Mouse (Mus musculus): ENCODE results near the gene Ccdc57.
A peak's percentile ranks its signal among the peaks of the same experiment; 100 is the strongest.
"Not testable (repeated sequence)": the region's sequence is repeated elsewhere in the genome, so short reads cannot be mapped to it uniquely, and the experiment has no call there.

The Ccdc57 gene

DNA sequence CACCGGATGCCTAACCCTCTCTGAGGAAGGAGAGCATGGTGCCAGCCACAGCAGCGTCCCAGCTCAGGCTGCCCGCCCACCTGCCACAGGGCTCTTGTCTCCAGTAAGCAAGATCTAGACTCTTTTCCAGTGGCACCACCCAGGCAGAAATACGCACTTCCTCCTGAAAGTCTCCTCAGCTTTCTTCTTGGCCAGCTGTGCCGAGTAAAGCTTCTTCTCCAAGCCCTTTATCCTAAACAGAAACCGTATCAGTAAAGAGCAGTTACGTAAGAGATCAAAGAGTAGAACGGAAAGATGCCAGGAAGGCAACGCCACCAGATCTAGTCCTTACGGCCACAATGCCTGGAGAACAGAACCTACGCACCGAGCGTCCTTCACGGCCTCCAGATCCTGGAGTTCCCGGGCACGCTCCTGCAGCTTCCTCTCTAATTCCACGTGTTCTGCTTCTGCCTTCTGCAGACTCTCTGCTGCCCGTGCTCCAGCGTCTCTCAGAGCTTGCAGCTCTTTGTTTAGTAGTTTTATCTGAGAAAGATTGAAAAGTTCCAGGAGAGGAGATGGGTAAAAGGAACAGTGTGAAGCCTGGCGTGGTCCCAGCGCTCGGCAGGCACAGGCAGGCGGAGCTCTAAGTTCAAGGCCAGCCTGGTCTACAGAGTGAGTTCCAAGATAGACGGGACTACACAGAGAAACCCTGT, 29.4 kb downstream of the Ccdc57 start:
- peak; percentile 48 for DNase-seq (ENCODE audit: low read depth, low spot score)

- DNase-seq (ENCODE audit: low read depth, low spot score): peak; percentile 29
Measured at GRCm38 (mm10) chr11:120902487-120903142, 30.1 kb downstream of the Ccdc57 start.

- DNase-seq (ENCODE audit: low read depth, low spot score): peak; percentile 9
Measured at GRCm38 (mm10) chr11:120901729-120902486, 30.8 kb downstream of the Ccdc57 start.

DNA sequence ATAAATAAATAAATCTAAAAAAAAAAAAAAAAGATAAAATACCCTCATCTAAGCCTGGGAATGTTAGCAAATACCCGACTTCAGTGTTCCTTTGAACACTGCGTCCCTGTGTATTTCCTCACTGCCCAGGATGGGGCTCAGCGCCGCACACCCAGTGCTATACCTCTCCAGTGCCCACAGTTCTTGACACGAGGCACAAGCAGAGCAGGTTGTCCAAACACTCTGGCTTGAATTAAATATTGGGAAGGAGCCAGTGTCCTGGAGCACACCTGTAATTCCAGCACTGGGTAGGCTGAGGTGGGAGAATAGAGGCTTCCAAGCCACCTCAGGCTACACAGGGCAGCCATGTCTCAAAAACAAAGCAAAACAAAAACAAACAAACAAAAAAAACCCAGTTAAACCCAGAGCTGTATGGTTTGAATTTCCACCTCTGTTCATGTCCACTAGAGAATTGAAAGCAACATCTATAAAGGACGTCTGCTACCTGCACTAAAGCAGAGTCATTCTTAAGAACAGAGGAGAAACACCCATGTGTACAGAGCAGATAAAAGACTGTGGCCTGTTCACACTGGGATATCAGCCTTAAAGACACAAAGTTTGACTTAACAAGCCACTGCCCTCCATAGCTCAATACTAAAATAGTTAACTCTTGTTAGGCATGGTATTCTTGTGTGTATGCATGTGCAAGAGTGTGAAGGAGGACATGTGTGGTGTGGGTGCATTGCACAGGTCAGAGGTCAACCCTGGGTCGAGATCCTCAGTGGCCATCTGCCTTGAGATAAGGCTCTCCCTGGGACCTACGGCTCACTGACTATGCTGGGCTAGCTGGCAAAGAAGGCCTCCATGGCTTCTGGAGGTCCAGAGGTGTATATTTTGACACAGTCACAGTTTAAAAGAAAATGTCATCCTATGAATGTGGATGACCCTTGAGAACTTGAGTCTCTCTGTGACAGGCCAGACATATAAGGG, 32.1 kb downstream of the Ccdc57 start:
- no peak for DNase-seq (ENCODE audit: low read depth, low spot score)

GRCm38 (mm10) chr11:120898114-120898548, 34.5 kb downstream of the Ccdc57 start:
- DNase-seq (ENCODE audit: low read depth, low spot score): no peak

DNA sequence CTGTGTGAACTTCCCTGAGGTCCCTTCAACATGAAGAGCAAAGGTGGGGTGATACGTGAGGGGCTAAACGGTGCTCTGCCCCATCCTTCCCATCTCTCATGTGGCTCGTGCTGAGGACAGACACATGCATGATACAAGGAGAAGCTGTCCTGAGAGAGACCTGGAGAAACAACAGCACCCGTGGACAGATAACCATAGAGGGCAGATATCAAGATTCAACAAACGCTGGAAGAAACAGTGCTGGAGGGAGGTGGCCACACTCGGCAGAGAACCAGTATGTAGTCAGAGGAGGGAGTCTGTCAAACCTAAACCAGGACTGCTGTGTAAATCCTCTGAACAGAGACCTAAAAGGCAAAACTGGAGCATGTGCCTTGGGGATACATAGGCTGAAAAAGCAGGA, 37.2 kb downstream of the Ccdc57 start:
- DNase-seq (ENCODE audit: low read depth, low spot score): no peak

GRCm38 (mm10) chr11:120894397-120894796, 38.3 kb downstream of the Ccdc57 start:
- peak; percentile 30 for DNase-seq (ENCODE audit: low read depth, low spot score)

DNA sequence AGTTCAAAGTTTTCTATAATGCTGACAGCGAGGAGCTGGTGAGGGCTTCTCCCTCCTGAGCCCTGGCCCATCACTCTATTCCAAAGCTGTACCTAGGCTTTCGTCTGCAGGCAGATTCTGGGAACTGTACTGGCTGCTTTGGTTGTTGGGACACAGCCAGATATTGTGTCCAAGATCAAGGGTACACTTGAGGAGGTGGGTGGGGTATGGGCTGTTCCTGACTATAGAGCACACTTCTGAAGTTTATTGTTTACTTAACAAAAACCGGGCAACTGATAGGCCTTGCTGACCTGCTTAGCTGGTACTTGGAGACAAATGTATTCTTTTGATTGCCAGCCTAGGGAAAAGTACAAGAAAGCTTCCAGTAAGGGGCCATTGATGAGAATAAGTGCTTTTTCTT, 43.5 kb downstream of the Ccdc57 start:
- no peak for DNase-seq (ENCODE audit: low read depth, low spot score)

- peak; percentile 56 for DNase-seq (ENCODE audit: low read depth, low spot score)
Measured at GRCm38 (mm10) chr11:120888718-120889117, 44.0 kb downstream of the Ccdc57 start.

DNA sequence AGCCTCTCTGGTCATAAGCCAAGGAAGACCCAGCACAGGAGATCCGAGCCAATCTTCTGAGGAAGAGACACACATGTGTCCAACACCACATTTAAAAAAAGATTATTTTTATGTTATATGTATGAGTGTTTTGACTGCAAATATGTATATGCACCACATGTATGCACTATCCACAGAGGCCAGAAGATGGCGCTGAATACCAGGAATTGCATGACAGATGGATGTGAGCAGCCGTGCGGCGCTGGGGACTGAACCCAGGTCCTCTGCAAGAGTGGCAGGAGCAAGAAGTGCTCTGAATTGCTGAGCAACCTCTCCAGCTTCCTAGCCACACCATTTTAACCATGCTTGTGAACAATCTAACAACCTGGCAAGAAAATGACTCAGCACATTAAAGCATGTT, 45.2 kb downstream of the Ccdc57 start:
- DNase-seq (ENCODE audit: low read depth, low spot score): no peak

DNA sequence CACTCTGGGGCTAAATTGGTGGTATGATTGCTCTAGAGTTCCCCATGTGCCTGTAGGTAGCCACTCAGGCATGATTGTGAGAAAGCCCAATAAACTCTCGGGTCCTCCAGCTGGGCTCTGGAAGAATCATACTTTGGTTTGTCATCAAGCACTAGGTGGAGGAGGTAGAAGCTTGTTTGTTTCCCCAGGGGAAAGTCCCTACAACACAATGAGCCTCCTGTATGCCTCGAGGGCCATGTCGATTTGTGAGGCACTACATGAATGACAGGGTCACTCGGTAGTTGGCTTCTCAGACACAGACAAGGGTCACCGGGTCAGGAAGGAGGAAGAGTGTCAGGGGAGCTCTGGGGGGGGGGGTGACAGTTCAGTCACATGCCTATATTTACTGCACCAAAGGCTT, 46.2 kb downstream of the Ccdc57 start:
- DNase-seq (ENCODE audit: low read depth, low spot score): no peak

DNA sequence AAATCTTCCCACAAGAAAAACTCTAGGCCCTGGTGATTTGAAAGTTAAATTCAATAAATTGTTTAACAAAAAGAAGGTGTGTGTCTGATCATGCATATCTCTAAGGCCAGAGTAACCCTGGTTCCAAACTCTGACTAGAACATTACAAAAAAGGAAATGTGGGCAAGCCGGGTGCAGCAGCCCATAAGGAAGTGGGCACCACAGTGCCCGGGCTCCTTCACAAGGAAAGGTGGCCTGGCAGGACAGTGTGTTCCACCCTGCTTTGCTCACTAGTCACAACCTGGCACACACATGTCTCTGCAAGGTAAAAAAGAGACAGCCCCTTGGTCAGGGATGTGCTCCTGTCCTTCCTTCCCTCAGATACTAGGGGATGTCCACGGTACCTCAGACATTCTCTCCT, 49.1 kb downstream of the Ccdc57 start:
- DNase-seq (ENCODE audit: low read depth, low spot score): no peak

DNA sequence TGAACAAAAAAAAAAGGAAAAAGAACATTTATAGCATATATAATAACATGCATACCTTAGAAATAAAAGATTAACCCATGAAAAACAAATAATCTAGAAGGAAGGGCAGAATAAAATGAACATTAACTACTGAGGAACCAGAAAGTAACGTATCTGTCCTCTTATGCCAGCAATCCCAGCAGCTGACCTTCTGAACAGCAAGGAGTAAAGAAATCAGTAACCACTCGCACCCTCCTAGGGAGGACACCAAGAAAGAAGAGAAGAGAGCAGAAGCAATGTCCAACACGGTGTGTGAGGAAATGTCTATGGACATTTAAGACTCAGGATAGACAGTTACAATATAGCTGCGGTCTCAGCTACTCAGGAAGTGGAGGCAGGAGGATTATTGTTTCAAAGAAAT, 49.7 kb downstream of the Ccdc57 start:
- DNase-seq (ENCODE audit: low read depth, low spot score): no peak

DNA sequence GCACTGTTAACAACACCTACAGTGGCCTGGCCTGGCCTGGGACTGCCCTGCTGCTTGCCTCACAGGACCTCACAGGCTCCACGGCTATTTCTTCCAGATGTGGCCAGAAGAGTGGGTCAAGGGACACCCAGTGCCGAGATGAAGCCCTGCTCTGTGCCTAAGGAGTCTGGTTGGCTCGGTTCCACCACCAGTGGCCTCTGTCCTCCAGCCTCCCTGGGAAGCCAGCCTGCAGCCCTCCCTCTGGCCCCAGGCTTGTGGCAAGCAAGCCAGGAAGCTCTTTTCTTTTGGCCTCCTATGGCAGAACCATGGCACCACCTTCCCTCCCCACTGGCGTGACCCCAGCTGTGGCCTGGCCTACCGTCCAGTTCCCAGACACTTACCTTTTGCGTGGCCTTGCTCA, 59.5 kb downstream of the Ccdc57 start:
- DNase-seq (ENCODE audit: low read depth, low spot score): no peak

DNA sequence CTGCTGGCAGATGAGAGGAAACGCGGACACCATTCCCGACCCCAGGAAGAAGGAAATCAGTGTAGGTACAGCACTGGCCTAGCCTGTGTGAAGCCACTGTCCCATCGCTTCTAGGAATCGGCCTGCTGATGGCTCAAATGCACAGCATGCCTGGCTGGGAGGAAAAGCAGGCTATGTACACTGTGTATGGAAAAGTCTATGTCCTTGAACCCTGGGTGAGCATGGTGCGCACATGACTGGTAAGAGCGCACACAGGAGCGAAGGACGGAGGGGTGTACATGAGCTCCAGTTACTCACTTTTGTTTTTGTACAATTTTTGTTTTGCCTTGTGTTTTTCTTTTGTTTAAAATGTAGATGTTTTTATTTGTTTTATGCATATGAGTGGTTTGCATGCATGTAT, 61.2 kb downstream of the Ccdc57 start:
- DNase-seq (ENCODE audit: low read depth, low spot score): no peak

GRCm38 (mm10) chr11:120865816-120866215, 66.9 kb downstream of the Ccdc57 start:
- DNase-seq (ENCODE audit: low read depth, low spot score): no peak

- no peak for DNase-seq (ENCODE audit: low read depth, low spot score)
Measured at GRCm38 (mm10) chr11:120862819-120863218, 69.9 kb downstream of the Ccdc57 start.

GRCm38 (mm10) chr11:120855938-120856337, 76.7 kb downstream of the Ccdc57 start:
- not testable (repeated sequence) for DNase-seq (ENCODE audit: low read depth, low spot score)

DNA sequence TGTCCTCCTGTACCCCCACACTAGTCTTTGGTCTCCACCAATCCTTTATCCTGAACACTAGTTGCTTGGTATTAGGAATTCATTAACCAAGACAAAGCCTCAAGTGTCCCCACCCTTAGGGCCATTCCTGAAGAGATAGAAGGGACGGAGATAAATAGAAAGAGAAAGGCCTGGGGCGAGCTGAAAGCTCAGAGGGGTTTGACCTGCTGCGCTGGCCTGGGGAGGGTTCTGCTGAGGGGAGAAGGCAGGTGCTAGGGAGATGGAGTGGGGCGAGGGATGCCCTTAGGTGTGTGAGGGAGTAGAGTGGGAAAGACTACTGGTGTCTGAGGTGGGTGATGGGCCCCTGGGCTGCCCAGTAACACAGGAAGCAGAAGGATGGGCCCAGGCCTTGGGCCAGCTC, 78.9 kb downstream of the Ccdc57 start:
- no peak for DNase-seq (ENCODE audit: low read depth, low spot score)

DNA sequence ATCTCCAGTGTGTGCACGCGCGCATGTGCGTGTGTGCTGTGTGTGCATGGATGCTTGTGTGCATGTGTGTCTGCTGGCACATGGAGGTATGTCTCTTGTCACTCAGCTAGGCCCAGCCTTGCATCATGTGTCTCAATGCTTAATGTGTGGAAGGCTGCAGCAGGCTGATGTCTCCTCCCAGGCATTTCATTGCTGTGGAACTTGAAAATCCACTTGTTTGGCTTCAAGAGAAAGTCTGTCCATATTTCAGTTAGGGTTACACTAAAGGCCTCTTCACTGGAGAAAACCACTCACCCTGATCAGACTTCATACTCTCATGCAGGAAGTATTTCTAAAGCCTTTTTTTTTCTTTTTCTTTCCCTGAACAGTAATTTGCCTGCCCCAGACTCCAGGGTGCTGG, 79.5 kb downstream of the Ccdc57 start:
- no peak for DNase-seq (ENCODE audit: low read depth, low spot score)

All from brain, adult 2 months (tissue).